Mouse (Mus musculus) ES-E14 (cell line): ENCODE measurements around the gene Gm572.
A peak's percentile ranks its signal among the peaks of the same experiment; 100 is the strongest.

Source experiments
- CHD2 ChIP-seq: IDR thresholded peaks from 2 replicates; pipeline ENCODE4 v1.6.1; 2014; ENCODE audit warnings: mild to moderate bottlenecking, low read depth, low read length, inconsistent platforms
- HCFC1 ChIP-seq: IDR thresholded peaks from 2 replicates; pipeline ENCODE4 v1.6.1; 2012; ENCODE audit warnings: low read length, inconsistent platforms, borderline replicate concordance; ENCODE audit not compliant: insufficient read depth
- MAFK ChIP-seq: IDR thresholded peaks from 2 replicates; pipeline ENCODE4 v1.6.1; 2014; ENCODE audit warnings: mild to moderate bottlenecking, low read depth, low read length, inconsistent platforms; ENCODE audit not compliant: insufficient read depth
- ZC3H11A ChIP-seq: IDR thresholded peaks from 2 replicates; pipeline ENCODE4 v1.6.1; 2012; ENCODE audit warnings: low read depth, mild to moderate bottlenecking, inconsistent platforms, low read length, borderline replicate concordance
- ZNF384 ChIP-seq: IDR thresholded peaks from 2 replicates; pipeline ENCODE4 v1.6.1; 2012; ENCODE audit warnings: low read depth, low read length, inconsistent platforms

- no peak for TF ChIP-seq HCFC1
- TF ChIP-seq CHD2: no peak
- no peak for TF ChIP-seq ZNF384
- no peak for TF ChIP-seq ZC3H11A
- TF ChIP-seq MAFK: 0 out of 2 replicates have a peak, but pooled peaks have one; percentile 47
Measured at GRCm38 (mm10) chr4:148604541-148605165, 38.5 kb upstream of the Gm572 start.
